Mouse (Mus musculus) heart, postnatal 0 days (tissue): Measurements from ENCODE around the gene Ccnd3.

Source experiments
- CTCF ChIP-seq: IDR thresholded peaks from 2 replicates; pipeline ENCODE4 v1.5.1; 2016; ENCODE audit warnings: antibody characterized with exemption, control low read depth, low read depth
- EP300 ChIP-seq: IDR thresholded peaks from 2 replicates; pipeline ENCODE4 v1.6.1; 2016; ENCODE audit warnings: antibody characterized with exemption, low read depth

- TF ChIP-seq EP300 (no peak), CTCF (no peak)
These were observed 11.2 kb upstream of the Ccnd3 start for GRCm38 (mm10) chr17:47493653-47494052.
